Mouse (Mus musculus) adrenal gland (tissue): ENCODE data around the gene Exosc2.
"Not testable (repeated sequence)": the region's sequence is repeated elsewhere in the genome, so short reads cannot be mapped to it uniquely, and the experiment has no call there.

Experiments used
- intact Hi-C: fragments of 180-260 bp; cut with DNase I; formaldehyde crosslinking; loops from one replicate; pipeline ENCODE4 v1.15.1; 2025

Gene Exosc2

GRCm38 (mm10) chr2:31663804-31664180 is 6.7 kb upstream of the Exosc2 start:
- intact Hi-C loops, result no loop called here

- intact Hi-C loops, result no loop called here
These were observed 3.2 kb upstream of the Exosc2 start for GRCm38 (mm10) chr2:31667332-31667731.

- intact Hi-C loops, result no loop called here
These were observed 8.1 kb downstream of the Exosc2 start for GRCm38 (mm10) chr2:31678641-31679040.

GRCm38 (mm10) chr2:31681051-31681707 is 10.7 kb downstream of the Exosc2 start:
- intact Hi-C loops, result not testable (repeated sequence)

- intact Hi-C loops, result no loop called here
These were observed 11.3 kb downstream of the Exosc2 start for GRCm38 (mm10) chr2:31681731-31682235.

GRCm38 (mm10) chr2:31683666-31684065 is 13.2 kb downstream of the Exosc2 start:
- intact Hi-C loops, result loop anchor here (2.0 kb wide), 2 partner anchors 101 to 231 kb away; no protein-coding TSS in a partner anchor

- intact Hi-C loops, result no loop called here
These were observed 17.8 kb downstream of the Exosc2 start, which contains the start of gene Abl1 for GRCm38 (mm10) chr2:31688074-31688925. Abl1 (plus strand) TSS chr2:31688376.

- intact Hi-C loops, result no loop called here
These were observed 18.5 kb downstream of the Exosc2 start for GRCm38 (mm10) chr2:31689045-31689444.

- intact Hi-C loops, result no loop called here
These were observed 19.5 kb downstream of the Exosc2 start for GRCm38 (mm10) chr2:31690063-31690462.

- intact Hi-C loops, result no loop called here
These were observed 27.7 kb downstream of the Exosc2 start for GRCm38 (mm10) chr2:31698209-31698608.

- intact Hi-C loops, result loop anchor here (5.0 kb wide), 1 partner anchor 82 kb away; no protein-coding TSS in a partner anchor
These were observed 30.3 kb downstream of the Exosc2 start for GRCm38 (mm10) chr2:31700545-31701446.

- intact Hi-C loops, result loop anchor here (5.0 kb wide), 1 partner anchor 79 kb away; no protein-coding TSS in a partner anchor
These were observed 32.7 kb downstream of the Exosc2 start for GRCm38 (mm10) chr2:31703226-31703625.

GRCm38 (mm10) chr2:31705914-31706313 is 35.4 kb downstream of the Exosc2 start:
- intact Hi-C loops, result no loop called here

GRCm38 (mm10) chr2:31706531-31706930 is 36.0 kb downstream of the Exosc2 start:
- intact Hi-C loops, result no loop called here

GRCm38 (mm10) chr2:31712716-31713115 is 42.2 kb downstream of the Exosc2 start:
- intact Hi-C loops, result no loop called here

- intact Hi-C loops, result no loop called here
These were observed 43.3 kb downstream of the Exosc2 start for GRCm38 (mm10) chr2:31713813-31714212.

- intact Hi-C loops, result no loop called here
These were observed 44.3 kb downstream of the Exosc2 start for GRCm38 (mm10) chr2:31714780-31715179.

- intact Hi-C loops, result no loop called here
These were observed 45.5 kb downstream of the Exosc2 start for GRCm38 (mm10) chr2:31715985-31716384.

GRCm38 (mm10) chr2:31719202-31719880 is 48.8 kb downstream of the Exosc2 start:
- intact Hi-C loops, result no loop called here

- intact Hi-C loops, result loop anchor here (5.0 kb wide), 1 partner anchor 67 kb away; no protein-coding TSS in a partner anchor
These were observed 49.4 kb downstream of the Exosc2 start for GRCm38 (mm10) chr2:31719944-31720343.
